8 mouse cellular contexts compared by ENCODE assay signal in the genomic region with DNA sequence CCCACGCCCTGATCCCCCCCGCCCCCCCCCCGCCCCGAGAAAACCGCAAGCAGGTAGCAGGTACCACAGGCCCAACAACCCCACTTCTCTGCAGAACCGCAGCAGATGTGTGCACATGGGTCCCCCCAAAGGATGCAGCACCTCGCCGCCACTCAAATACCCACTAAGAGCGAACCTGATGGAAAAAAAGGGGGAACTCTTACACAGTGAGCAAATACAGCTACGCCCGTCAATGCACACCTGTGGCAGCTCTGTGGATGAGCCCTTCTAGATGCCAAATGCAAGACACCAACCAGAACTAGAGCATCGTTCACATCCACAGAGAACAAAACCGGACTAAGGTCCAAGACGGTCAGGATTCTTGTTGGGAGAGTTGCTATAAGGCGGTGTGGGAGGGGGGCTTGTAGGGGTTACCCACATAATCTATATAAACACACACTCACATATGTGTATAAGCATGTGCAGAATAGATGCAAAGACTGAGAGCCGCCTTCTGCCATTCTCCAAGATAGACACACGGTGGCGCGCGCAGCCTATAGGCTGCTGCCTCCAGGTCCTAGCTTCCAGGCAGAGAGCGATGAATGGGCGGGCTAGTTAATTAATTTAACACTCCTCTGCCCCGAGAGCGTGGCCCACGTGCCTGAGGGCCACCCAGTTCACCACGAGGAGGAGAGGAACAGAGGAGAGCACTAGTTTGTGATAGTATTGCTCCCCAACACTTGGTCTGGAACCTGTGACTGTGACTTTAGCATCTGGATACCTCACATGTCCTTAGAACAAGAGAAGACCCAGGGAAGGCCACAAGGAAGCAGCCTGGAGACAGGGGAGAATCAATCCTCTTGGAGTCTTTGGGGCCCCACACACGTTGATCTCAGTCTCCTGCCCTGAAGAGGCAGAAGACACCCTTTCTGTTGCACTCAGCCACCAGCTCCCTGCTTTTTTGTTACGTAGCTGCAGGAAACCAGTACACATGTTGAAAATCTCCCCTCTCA. TPM values are rescaled to one million over a fixed set of nuclear protein-coding genes. Genes with fewer than 3 reads are reported as not detected.
DNase-seq lines count a peak whose midpoint lies in the region; ATAC-seq lines count a peak whose summit lies in the region.

No protein-coding gene starts in this region.

- H3K27me3 ChIP-seq in liver, embryonic 11.5 days (replicated peaks; ENCODE audit: control insufficient read depth, insufficient read depth, low read length), result no peaks in the 10 kb centered on the region

- 21% methylated on average over 28 of the region's 28 CpGs for WGBS in liver, embryonic 11.5 days

- H3K27ac ChIP-seq in liver, embryonic 11.5 days (ENCODE audit: low read depth, low read length), result no peak overlapping the region

- no peak overlapping the region for H3K9ac ChIP-seq in liver, embryonic 11.5 days (ENCODE audit: low read depth, low read length)

- no peak overlapping the region for H3K4me3 ChIP-seq in liver, embryonic 11.5 days (ENCODE audit: low read depth, low read length)

- no peak overlapping the region for H3K4me2 ChIP-seq in liver, embryonic 11.5 days

- no peaks in the 10 kb centered on the region for H3K36me3 ChIP-seq in liver, embryonic 11.5 days (ENCODE audit: control insufficient read depth, insufficient read depth, low read length)

- no peaks in the 10 kb centered on the region for H3K9me3 ChIP-seq in liver, embryonic 11.5 days (ENCODE audit: control insufficient read depth, low read length)

- DNase-seq in B cell, adult 2 months, result peak; percentile 61 to 69
- peak; percentile 91 for DNase-seq in ZHBTc4 (ENCODE audit: low read depth, low spot score)
- DNase-seq in embryo, embryonic 10.5 days (ENCODE audit: low spot score), result peak; percentile 94
- peak; percentile 98 for DNase-seq in heart, adult 11 months
- DNase-seq in kidney, adult 11 months, result peak; percentile 71
- no peak for DNase-seq in liver, embryonic 11.5 days (ENCODE audit: low spot score)
- peak; percentile 79 for DNase-seq in naive thymus-derived CD4-positive, alpha-beta T cell, adult 2 months (ENCODE audit: low read depth)
- peak; percentile 70 for DNase-seq in thymus, postnatal 0 days (ENCODE audit: low spot score)

- no peaks in the 10 kb centered on the region for H3K4me1 ChIP-seq in liver, embryonic 11.5 days (replicated peaks; ENCODE audit: control insufficient read depth, insufficient read depth, low read length)

- ATAC-seq in liver, embryonic 11.5 days (replicated peaks; ENCODE audit: low FRiP score), result peak; percentile 64

RNA-seq across cellular contexts. Expression of gene Cdc42ep1, which starts 15.9 kb away (rescaled TPM):
- polyA plus RNA-seq in liver, embryonic 11.5 days (2014; fragmentation: Nextera tagmentation; extraction: Ambion mirVana), result 21.9 and 23.9 TPM in 2 replicates
- polyA plus RNA-seq in thymus, postnatal 0 days (2015; fragmentation: Nextera tagmentation; extraction: Ambion mirVana), result 3.9 and 4.0 TPM in 2 replicates

RNA-seq across cellular contexts. Expression of gene Card10, which starts 23.7 kb away (rescaled TPM):
- 2.3 and 2.7 TPM in 2 replicates for polyA plus RNA-seq in liver, embryonic 11.5 days (2014; fragmentation: Nextera tagmentation; extraction: Ambion mirVana)
- 2.6 and 2.8 TPM in 2 replicates for polyA plus RNA-seq in thymus, postnatal 0 days (2015; fragmentation: Nextera tagmentation; extraction: Ambion mirVana)

RNA-seq across cellular contexts. Expression of gene Lgals2, which starts 28.8 kb away (rescaled TPM):
- 6.9 and 11.4 TPM in 2 replicates for polyA plus RNA-seq in liver, embryonic 11.5 days (2014; fragmentation: Nextera tagmentation; extraction: Ambion mirVana)
- polyA plus RNA-seq in thymus, postnatal 0 days (2015; fragmentation: Nextera tagmentation; extraction: Ambion mirVana), result 3.3 and 5.1 TPM in 2 replicates

RNA-seq across cellular contexts. Expression of gene Gga1, which starts 50.5 kb away (rescaled TPM):
- polyA plus RNA-seq in liver, embryonic 11.5 days (2014; fragmentation: Nextera tagmentation; extraction: Ambion mirVana), result 40.8 and 43.0 TPM in 2 replicates
- polyA plus RNA-seq in thymus, postnatal 0 days (2015; fragmentation: Nextera tagmentation; extraction: Ambion mirVana), result 42.4 and 42.5 TPM in 2 replicates

RNA-seq across cellular contexts. Expression of gene Mfng, which starts 53.2 kb away (rescaled TPM):
- polyA plus RNA-seq in liver, embryonic 11.5 days (2014; fragmentation: Nextera tagmentation; extraction: Ambion mirVana), result 12.4 and 19.2 TPM in 2 replicates
- 55.2 TPM in 2 replicates for polyA plus RNA-seq in thymus, postnatal 0 days (2015; fragmentation: Nextera tagmentation; extraction: Ambion mirVana)
